Mouse (Mus musculus): ENCODE measurements around the gene Clec3a. TPM values are rescaled to one million over a fixed set of nuclear protein-coding genes. Genes with fewer than 3 reads are reported as not detected.
A peak's percentile ranks its signal among the peaks of the same experiment; 100 is the strongest.

Clec3a gene
- not detected in 2 replicates for polyA plus RNA-seq (2014; fragmentation: Nextera tagmentation; extraction: Ambion mirVana)

- no peak within 1 kb of the TSS for H3K4me3 ChIP-seq (ENCODE audit: low read depth, low read length)
- 83% methylated on average over 8 of the region's 8 CpGs for WGBS
- no peaks in the 10 kb centered on the region for H3K9me3 ChIP-seq (ENCODE audit: control insufficient read depth, low read length)
- H3K27me3 ChIP-seq (replicated peaks; ENCODE audit: control insufficient read depth, insufficient read depth, low read length): no peaks in the 10 kb centered on the region
- H3K36me3 ChIP-seq (ENCODE audit: control insufficient read depth, insufficient read depth, low read length): no peaks in the 10 kb centered on the region
- H3K27ac ChIP-seq (ENCODE audit: low read depth, low read length): no peak within 1 kb of the TSS
- H3K4me2 ChIP-seq: no peak within 1 kb of the TSS
- DNase-seq (ENCODE audit: low spot score): no peak
- H3K9ac ChIP-seq (ENCODE audit: low read depth, low read length): no peak within 1 kb of the TSS
- no peak for ATAC-seq (replicated peaks; ENCODE audit: low FRiP score)
- no peaks in the 10 kb centered on the region for H3K4me1 ChIP-seq (replicated peaks; ENCODE audit: control insufficient read depth, insufficient read depth, low read length)
These were observed at the start of gene Clec3a for GRCm38 (mm10) chr8:114417786-114418185. TSS of gene Clec3a (plus strand) at chr8:114418086.

GRCm38 (mm10) chr8:114369038-114369976, 48.6 kb upstream of the Clec3a start:
- no peak overlapping the region for H3K9ac ChIP-seq (ENCODE audit: low read depth, low read length)
- DNase-seq (ENCODE audit: low spot score): peak; percentile 49
- no peak for ATAC-seq (replicated peaks; ENCODE audit: low FRiP score)
- no peaks in the 10 kb centered on the region for H3K9me3 ChIP-seq (ENCODE audit: control insufficient read depth, low read length)
- H3K4me1 ChIP-seq (replicated peaks; ENCODE audit: control insufficient read depth, insufficient read depth, low read length): no peaks in the 10 kb centered on the region
- H3K4me3 ChIP-seq (ENCODE audit: low read depth, low read length): no peak overlapping the region
- H3K4me2 ChIP-seq: peak overlapping the region; percentile 34
- no peaks in the 10 kb centered on the region for H3K27me3 ChIP-seq (replicated peaks; ENCODE audit: control insufficient read depth, insufficient read depth, low read length)
- 35% methylated on average over 27 of the region's 27 CpGs for WGBS
- H3K36me3 ChIP-seq (ENCODE audit: control insufficient read depth, insufficient read depth, low read length): no peaks in the 10 kb centered on the region
- no peak overlapping the region for H3K27ac ChIP-seq (ENCODE audit: low read depth, low read length)

- Histone ChIP-seq H3K27ac (ENCODE audit: low read depth, low read length) (no peak overlapping the region), H3K4me1 (replicated peaks; ENCODE audit: control insufficient read depth, insufficient read depth, low read length) (no peaks in the 10 kb centered on the region), H3K27me3 (replicated peaks; ENCODE audit: control insufficient read depth, insufficient read depth, low read length) (no peaks in the 10 kb centered on the region), H3K4me3 (ENCODE audit: low read depth, low read length) (no peak overlapping the region), H3K9ac (ENCODE audit: low read depth, low read length) (no peak overlapping the region), H3K9me3 (ENCODE audit: control insufficient read depth, low read length) (no peaks in the 10 kb centered on the region), H3K36me3 (ENCODE audit: control insufficient read depth, insufficient read depth, low read length) (no peaks in the 10 kb centered on the region), H3K4me2 (no peak overlapping the region)
- DNase-seq (ENCODE audit: low spot score) (no peak), ATAC-seq (replicated peaks; ENCODE audit: low FRiP score) (no peak)
- WGBS: 79% methylated on average over 6 of the region's 6 CpGs
These were observed 43.5 kb upstream of the Clec3a start for GRCm38 (mm10) chr8:114374390-114374789.

- Histone ChIP-seq H3K4me2 (no peak overlapping the region), H3K27ac (ENCODE audit: low read depth, low read length) (no peak overlapping the region)
These were observed 33.7 kb upstream of the Clec3a start for GRCm38 (mm10) chr8:114384189-114384588.

GRCm38 (mm10) chr8:114387494-114387893, 30.4 kb upstream of the Clec3a start:
- no peak overlapping the region for H3K4me2 ChIP-seq
- no peaks in the 10 kb centered on the region for H3K36me3 ChIP-seq (ENCODE audit: control insufficient read depth, insufficient read depth, low read length)
- DNase-seq (ENCODE audit: low spot score) (no peak), ATAC-seq (replicated peaks; ENCODE audit: low FRiP score) (no peak)
- H3K27ac ChIP-seq (ENCODE audit: low read depth, low read length): no peak overlapping the region
- H3K4me3 ChIP-seq (ENCODE audit: low read depth, low read length): no peak overlapping the region
- H3K9ac ChIP-seq (ENCODE audit: low read depth, low read length): no peak overlapping the region
- H3K4me1 ChIP-seq (replicated peaks; ENCODE audit: control insufficient read depth, insufficient read depth, low read length): no peaks in the 10 kb centered on the region
- 32% methylated on average over 4 of the region's 4 CpGs for WGBS
- H3K27me3 ChIP-seq (replicated peaks; ENCODE audit: control insufficient read depth, insufficient read depth, low read length): no peaks in the 10 kb centered on the region
- H3K9me3 ChIP-seq (ENCODE audit: control insufficient read depth, low read length): no peaks in the 10 kb centered on the region

More at GRCm38 (mm10) chr8:114384189-114384588, 33.7 kb upstream of the Clec3a start:
- Histone ChIP-seq H3K4me3 (ENCODE audit: low read depth, low read length) (no peak overlapping the region), H3K4me1 (replicated peaks; ENCODE audit: control insufficient read depth, insufficient read depth, low read length) (no peaks in the 10 kb centered on the region), H3K27me3 (replicated peaks; ENCODE audit: control insufficient read depth, insufficient read depth, low read length) (no peaks in the 10 kb centered on the region), H3K36me3 (ENCODE audit: control insufficient read depth, insufficient read depth, low read length) (no peaks in the 10 kb centered on the region), H3K9ac (ENCODE audit: low read depth, low read length) (no peak overlapping the region), H3K9me3 (ENCODE audit: control insufficient read depth, low read length) (no peaks in the 10 kb centered on the region)
- DNase-seq (ENCODE audit: low spot score): no peak
- 87% methylated on average over 3 of the region's 3 CpGs for WGBS
- ATAC-seq (replicated peaks; ENCODE audit: low FRiP score): no peak

- Histone ChIP-seq H3K4me3 (ENCODE audit: low read depth, low read length) (no peak overlapping the region), H3K27me3 (replicated peaks; ENCODE audit: control insufficient read depth, insufficient read depth, low read length) (no peaks in the 10 kb centered on the region), H3K9me3 (ENCODE audit: control insufficient read depth, low read length) (no peaks in the 10 kb centered on the region), H3K4me1 (replicated peaks; ENCODE audit: control insufficient read depth, insufficient read depth, low read length) (no peaks in the 10 kb centered on the region), H3K36me3 (ENCODE audit: control insufficient read depth, insufficient read depth, low read length) (no peaks in the 10 kb centered on the region), H3K9ac (ENCODE audit: low read depth, low read length) (no peak overlapping the region), H3K4me2 (no peak overlapping the region), H3K27ac (ENCODE audit: low read depth, low read length) (no peak overlapping the region)
- DNase-seq (ENCODE audit: low spot score) (no peak), ATAC-seq (replicated peaks; ENCODE audit: low FRiP score) (no peak)
- 62% methylated on average over 11 of the region's 13 CpGs for WGBS
These were observed 27.2 kb upstream of the Clec3a start for GRCm38 (mm10) chr8:114390465-114391254.

- no peak overlapping the region for H3K4me3 ChIP-seq (ENCODE audit: low read depth, low read length)
- no peak overlapping the region for H3K27ac ChIP-seq (ENCODE audit: low read depth, low read length)
- no peak overlapping the region for H3K4me2 ChIP-seq
- WGBS: 85% methylated on average over 5 of the region's 5 CpGs
- no peaks in the 10 kb centered on the region for H3K4me1 ChIP-seq (replicated peaks; ENCODE audit: control insufficient read depth, insufficient read depth, low read length)
- H3K36me3 ChIP-seq (ENCODE audit: control insufficient read depth, insufficient read depth, low read length): no peaks in the 10 kb centered on the region
- H3K27me3 ChIP-seq (replicated peaks; ENCODE audit: control insufficient read depth, insufficient read depth, low read length): no peaks in the 10 kb centered on the region
- DNase-seq (ENCODE audit: low spot score) (no peak), ATAC-seq (replicated peaks; ENCODE audit: low FRiP score) (no peak)
- H3K9me3 ChIP-seq (ENCODE audit: control insufficient read depth, low read length): no peaks in the 10 kb centered on the region
- H3K9ac ChIP-seq (ENCODE audit: low read depth, low read length): no peak overlapping the region
These were observed 19.6 kb upstream of the Clec3a start for GRCm38 (mm10) chr8:114398326-114398725.

GRCm38 (mm10) chr8:114399273-114399672, 18.6 kb upstream of the Clec3a start:
- ATAC-seq (replicated peaks; ENCODE audit: low FRiP score) (no peak), DNase-seq (ENCODE audit: low spot score) (no peak)
- Histone ChIP-seq H3K9ac (ENCODE audit: low read depth, low read length) (no peak overlapping the region), H3K9me3 (ENCODE audit: control insufficient read depth, low read length) (no peaks in the 10 kb centered on the region), H3K27me3 (replicated peaks; ENCODE audit: control insufficient read depth, insufficient read depth, low read length) (no peaks in the 10 kb centered on the region), H3K36me3 (ENCODE audit: control insufficient read depth, insufficient read depth, low read length) (no peaks in the 10 kb centered on the region), H3K4me1 (replicated peaks; ENCODE audit: control insufficient read depth, insufficient read depth, low read length) (no peaks in the 10 kb centered on the region), H3K27ac (ENCODE audit: low read depth, low read length) (no peak overlapping the region), H3K4me2 (no peak overlapping the region), H3K4me3 (ENCODE audit: low read depth, low read length) (no peak overlapping the region)
- 96% methylated on average over 5 of the region's 5 CpGs for WGBS
